Mouse (Mus musculus): Measurements from ENCODE around the gene Fam196a. TPM values are rescaled to one million over a fixed set of nuclear protein-coding genes. Genes with fewer than 3 reads are reported as not detected.

The Fam196a gene
- 2.4 and 2.7 TPM in 2 replicates for polyA plus RNA-seq (2016; fragmentation: Nextera tagmentation; extraction: Ambion mirVana)

DNA sequence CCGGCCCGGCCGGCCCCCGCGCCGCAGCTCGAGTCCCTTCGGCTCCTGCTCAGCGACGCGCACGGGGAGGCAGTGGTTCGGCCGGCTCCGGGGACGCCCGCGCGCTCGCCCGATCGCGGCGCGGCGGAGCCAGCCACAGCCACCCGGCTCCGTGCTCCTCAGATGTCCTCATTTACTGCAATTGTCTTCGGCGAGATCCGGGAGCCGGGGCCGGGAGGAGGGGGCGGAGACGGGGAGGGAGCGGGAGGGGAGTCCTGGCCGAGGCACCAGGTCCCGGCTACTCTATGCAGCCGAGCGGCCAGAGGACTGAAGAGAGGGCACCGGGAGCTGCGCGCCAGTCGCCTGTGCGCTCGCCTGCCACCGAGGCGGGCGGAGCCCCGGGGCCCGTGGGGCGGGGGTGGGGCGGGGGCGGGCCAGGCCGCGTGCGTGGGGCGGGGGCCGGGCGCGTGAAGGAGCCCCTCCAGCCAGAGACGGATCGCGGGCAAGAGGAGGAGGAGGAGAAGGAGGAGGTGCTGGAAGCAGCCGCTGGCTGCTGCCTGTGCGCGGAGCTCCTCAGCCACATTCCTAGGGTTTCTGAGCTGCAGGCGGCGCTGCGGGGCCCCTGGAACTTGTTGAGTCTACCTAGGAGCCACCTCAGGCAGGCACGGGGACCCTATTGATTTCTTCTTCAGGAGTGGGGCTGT lies at the start of gene Fam196a:
Gene Fam196a, minus strand, starts transcription at position 504 of the 683 bp plus-strand sequence.
- H3K9me3 ChIP-seq, result no peaks in the 10 kb centered on the region
- peak within 1 kb of the TSS; percentile 57 for H3K4me3 ChIP-seq
- peaks cover 47% of the 10 kb centered on the region for H3K27me3 ChIP-seq
- 0% methylated on average over 50 of the region's 71 CpGs for WGBS
- H3K9ac ChIP-seq (replicated peaks), result peak within 1 kb of the TSS; percentile 61
- H3K27ac ChIP-seq (replicated peaks), result 0 out of 2 replicates have a peak within 1 kb of the TSS, but pooled peaks have one; percentile 25
- H3K4me2 ChIP-seq (replicated peaks), result peak within 1 kb of the TSS; percentile 95
- no peaks in the 10 kb centered on the region for H3K36me3 ChIP-seq
- peak; percentile 81 for ATAC-seq (ENCODE audit: low FRiP score, low read depth)
- H3K4me1 ChIP-seq, result peaks cover 21% of the 10 kb centered on the region

DNA sequence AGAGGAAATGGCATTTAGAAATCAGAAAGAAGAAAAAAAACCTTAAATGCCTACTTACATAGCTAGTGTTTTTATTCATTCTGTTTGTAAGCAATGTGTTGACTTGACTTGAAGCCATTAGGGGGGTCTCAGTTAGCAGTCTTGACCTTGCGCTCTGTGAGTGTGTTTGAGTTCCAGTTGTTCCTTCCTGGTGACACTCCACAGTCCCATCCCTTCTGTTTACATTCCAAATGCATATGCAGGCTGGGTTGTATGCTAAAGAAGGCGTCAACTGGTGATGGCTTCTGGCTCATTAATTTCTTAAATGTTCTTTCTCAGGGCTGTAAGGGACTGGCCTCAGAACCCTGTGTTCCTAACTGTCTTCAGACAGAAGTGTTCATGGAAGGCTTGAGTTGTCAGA lies 23.4 kb upstream of the Fam196a start:
- H3K4me2 ChIP-seq (replicated peaks), result no peak overlapping the region
- no peak overlapping the region for H3K27ac ChIP-seq (replicated peaks)
- H3K36me3 ChIP-seq, result no peaks in the 10 kb centered on the region
- H3K9ac ChIP-seq (replicated peaks), result no peak overlapping the region
- H3K4me1 ChIP-seq, result no peaks in the 10 kb centered on the region
- no peak overlapping the region for H3K4me3 ChIP-seq
- no peaks in the 10 kb centered on the region for H3K27me3 ChIP-seq
- no peaks in the 10 kb centered on the region for H3K9me3 ChIP-seq
- no peak for ATAC-seq (ENCODE audit: low FRiP score, low read depth)
- WGBS, result 76% methylated on average over 2 of the region's 2 CpGs

DNA sequence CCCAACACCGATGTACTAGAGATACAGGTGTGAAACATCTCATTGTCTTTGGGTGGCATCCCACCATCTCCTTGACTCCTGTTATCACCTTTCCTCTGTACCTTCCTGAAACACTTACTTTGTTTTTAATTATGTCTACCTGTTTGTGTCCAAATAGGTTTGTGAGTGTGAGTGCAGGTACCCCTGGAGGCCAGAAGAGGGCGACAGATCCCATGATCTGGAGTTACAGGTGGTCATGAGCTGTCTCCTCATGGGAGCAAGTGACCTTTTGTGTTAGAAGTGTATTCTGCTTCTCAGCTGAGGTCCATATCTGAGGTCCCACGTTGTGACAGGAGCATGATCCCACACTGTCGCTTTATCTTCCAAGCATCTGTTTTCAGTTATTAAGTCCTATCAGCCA lies 22.6 kb upstream of the Fam196a start:
- 64% methylated on average over 4 of the region's 4 CpGs for WGBS
- no peaks in the 10 kb centered on the region for H3K4me1 ChIP-seq
- no peaks in the 10 kb centered on the region for H3K9me3 ChIP-seq
- no peak overlapping the region for H3K9ac ChIP-seq (replicated peaks)
- ATAC-seq (ENCODE audit: low FRiP score, low read depth), result no peak
- no peaks in the 10 kb centered on the region for H3K36me3 ChIP-seq
- H3K4me2 ChIP-seq (replicated peaks), result no peak overlapping the region
- no peak overlapping the region for H3K4me3 ChIP-seq
- no peak overlapping the region for H3K27ac ChIP-seq (replicated peaks)
- H3K27me3 ChIP-seq, result no peaks in the 10 kb centered on the region

DNA sequence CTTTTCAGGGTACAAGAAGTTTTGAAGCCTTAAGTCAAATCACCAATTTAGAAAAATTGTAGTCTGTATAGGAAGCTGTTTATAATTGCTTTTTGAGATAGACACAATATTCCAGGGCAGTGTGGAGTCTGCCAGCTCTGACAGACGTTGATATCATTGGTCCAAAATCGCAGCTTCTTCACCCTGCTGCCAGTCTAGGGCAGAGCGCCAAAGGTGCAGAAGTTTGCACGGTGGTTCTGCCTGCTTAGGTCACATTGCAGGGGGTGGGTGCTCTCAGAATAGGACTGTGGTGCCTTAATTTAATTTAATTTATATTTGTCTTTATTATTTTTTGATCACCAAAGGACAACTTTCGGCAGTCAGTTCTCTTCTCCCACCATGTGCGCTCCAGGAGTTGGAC lies 20.9 kb upstream of the Fam196a start:
- no peak for ATAC-seq (ENCODE audit: low FRiP score, low read depth)
- Histone ChIP-seq H3K4me2 (replicated peaks) (no peak overlapping the region), H3K27me3 (no peaks in the 10 kb centered on the region), H3K9ac (replicated peaks) (no peak overlapping the region), H3K36me3 (no peaks in the 10 kb centered on the region), H3K27ac (replicated peaks) (no peak overlapping the region), H3K4me1 (no peaks in the 10 kb centered on the region), H3K9me3 (no peaks in the 10 kb centered on the region), H3K4me3 (no peak overlapping the region)
- whole genome bisulfite sequencing, result 92% methylated on average over 6 of the region's 6 CpGs

DNA sequence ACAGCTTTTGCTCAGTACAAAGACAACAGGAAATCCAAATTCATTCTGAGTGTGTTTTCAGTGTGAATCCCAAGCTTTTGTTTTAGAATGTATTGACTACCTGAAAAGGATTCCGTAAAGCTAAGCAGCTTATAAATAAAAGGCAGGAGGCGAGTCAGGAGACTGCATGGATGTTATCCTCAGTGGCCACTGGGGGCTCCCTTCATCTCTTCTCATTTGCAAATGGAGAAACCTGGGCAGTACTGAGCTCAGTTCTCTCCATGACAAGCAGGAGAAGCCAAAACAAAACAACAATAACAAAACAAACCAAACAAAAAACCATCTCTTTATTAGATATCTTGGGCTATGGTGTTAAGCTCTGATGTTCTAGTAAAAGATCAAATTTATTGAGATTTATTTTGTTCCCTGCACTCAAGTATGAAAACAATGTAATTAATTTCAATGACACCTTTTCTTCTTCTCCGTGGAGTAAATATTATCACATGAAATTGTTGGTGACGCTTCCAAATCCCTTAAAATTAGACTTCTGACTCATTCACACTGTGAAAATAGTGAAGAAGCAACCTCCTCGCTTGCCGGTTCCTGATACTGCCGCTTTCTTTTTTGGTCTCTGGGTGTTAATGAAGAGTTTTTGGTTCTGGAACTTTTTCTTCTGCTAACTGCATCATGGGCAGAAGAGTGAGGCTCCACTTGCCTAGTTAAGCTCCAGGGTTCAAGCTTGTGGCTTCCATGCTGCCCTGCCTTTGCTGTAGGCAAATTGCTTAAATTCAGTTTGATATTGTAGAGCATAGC lies 7.9 kb upstream of the Fam196a start:
- 71% methylated on average over 7 of the region's 7 CpGs for WGBS
- Histone ChIP-seq H3K9ac (replicated peaks) (no peak overlapping the region), H3K4me2 (replicated peaks) (no peak overlapping the region), H3K27me3 (0 out of 2 replicates have a peak, but pooled peaks cover 4% of the 10 kb centered on the region), H3K9me3 (no peaks in the 10 kb centered on the region), H3K4me3 (no peak overlapping the region), H3K27ac (replicated peaks) (no peak overlapping the region), H3K36me3 (no peaks in the 10 kb centered on the region), H3K4me1 (peaks cover 3% of the 10 kb centered on the region; the same call in 1 of the 2 replicates)
- ATAC-seq (ENCODE audit: low FRiP score, low read depth), result no peak

DNA sequence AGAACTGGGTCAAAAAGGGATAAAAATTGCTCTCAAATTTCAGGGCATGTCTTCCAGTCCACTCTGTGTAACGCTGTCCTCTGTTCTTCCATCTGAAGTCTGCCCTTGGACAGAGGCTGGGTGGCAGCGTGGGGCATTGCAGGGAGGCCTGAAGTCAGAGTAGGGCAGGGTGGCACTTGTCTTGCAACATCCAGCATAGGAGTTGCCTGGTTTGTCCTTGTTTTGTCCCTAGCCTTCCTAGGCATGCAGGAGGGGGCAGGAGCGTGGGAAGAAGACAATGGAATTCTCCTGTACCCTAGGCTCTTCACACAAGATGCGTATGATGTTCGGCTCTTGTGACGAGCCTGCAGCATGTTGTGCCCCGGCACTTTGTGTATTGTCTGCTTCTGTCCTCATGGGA lies 5.5 kb upstream of the Fam196a start:
- H3K36me3 ChIP-seq, result no peaks in the 10 kb centered on the region
- peaks cover 5% of the 10 kb centered on the region; the same call in 1 of the 2 replicates for H3K4me1 ChIP-seq
- 74% methylated on average over 7 of the region's 7 CpGs for WGBS
- no peaks in the 10 kb centered on the region for H3K9me3 ChIP-seq
- H3K9ac ChIP-seq (replicated peaks), result no peak overlapping the region
- no peak for ATAC-seq (ENCODE audit: low FRiP score, low read depth)
- peaks cover 22% of the 10 kb centered on the region for H3K27me3 ChIP-seq
- H3K4me2 ChIP-seq (replicated peaks), result no peak overlapping the region
- no peak overlapping the region for H3K27ac ChIP-seq (replicated peaks)
- no peak overlapping the region for H3K4me3 ChIP-seq

DNA sequence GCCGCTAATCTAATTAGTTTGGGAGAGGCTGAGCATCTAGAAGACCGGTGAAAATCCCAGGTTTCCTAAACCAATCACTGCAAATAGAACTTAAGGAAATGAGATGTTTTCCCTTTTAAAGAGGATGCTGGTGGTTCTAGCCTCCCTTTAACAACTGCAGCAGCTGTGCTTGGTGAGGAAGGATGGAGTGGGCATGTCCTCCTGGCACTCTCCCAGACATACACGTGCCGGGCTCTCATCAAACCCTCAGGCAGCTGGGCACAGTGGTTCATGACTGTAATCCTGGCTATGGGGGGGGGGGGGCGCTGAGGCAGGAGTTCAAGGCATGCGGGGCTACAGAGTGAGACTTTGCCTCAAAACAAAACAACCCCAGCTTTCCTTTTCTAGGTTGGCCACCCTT lies 4.8 kb upstream of the Fam196a start:
- H3K9me3 ChIP-seq, result no peaks in the 10 kb centered on the region
- peaks cover 28% of the 10 kb centered on the region for H3K27me3 ChIP-seq
- H3K4me1 ChIP-seq, result peaks cover 10% of the 10 kb centered on the region; the same call in 1 of the 2 replicates
- no peak overlapping the region for H3K4me3 ChIP-seq
- ATAC-seq (ENCODE audit: low FRiP score, low read depth), result no peak
- H3K36me3 ChIP-seq, result no peaks in the 10 kb centered on the region
- H3K9ac ChIP-seq (replicated peaks), result no peak overlapping the region
- no peak overlapping the region for H3K27ac ChIP-seq (replicated peaks)
- WGBS, result 75% methylated on average over 6 of the region's 6 CpGs
- H3K4me2 ChIP-seq (replicated peaks), result no peak overlapping the region

DNA sequence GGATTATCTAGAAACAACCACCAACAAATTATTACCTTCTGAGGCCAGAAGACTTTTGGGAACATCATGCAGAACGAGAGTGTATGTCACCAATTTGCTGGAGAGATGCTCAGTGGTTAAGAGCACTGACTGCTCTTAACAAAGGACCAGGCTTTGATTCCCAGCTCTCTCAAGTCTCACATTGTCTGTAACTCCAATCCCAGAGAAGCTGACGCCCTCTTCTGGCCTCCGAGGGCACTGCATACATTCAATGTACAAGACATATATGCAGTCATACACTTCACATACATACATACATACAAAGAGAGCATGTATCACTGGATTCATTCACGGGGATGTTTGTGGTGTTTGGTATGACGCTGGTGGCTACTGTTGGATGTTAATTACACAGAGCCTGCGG lies 3.7 kb upstream of the Fam196a start:
- no peaks in the 10 kb centered on the region for H3K9me3 ChIP-seq
- H3K27ac ChIP-seq (replicated peaks), result no peak overlapping the region
- H3K4me3 ChIP-seq, result no peak overlapping the region
- peaks cover 40% of the 10 kb centered on the region for H3K27me3 ChIP-seq
- H3K36me3 ChIP-seq, result no peaks in the 10 kb centered on the region
- peaks cover 19% of the 10 kb centered on the region for H3K4me1 ChIP-seq
- WGBS, result 95% methylated on average over 6 of the region's 6 CpGs
- no peak overlapping the region for H3K4me2 ChIP-seq (replicated peaks)
- H3K9ac ChIP-seq (replicated peaks), result no peak overlapping the region
- no peak for ATAC-seq (ENCODE audit: low FRiP score, low read depth)

DNA sequence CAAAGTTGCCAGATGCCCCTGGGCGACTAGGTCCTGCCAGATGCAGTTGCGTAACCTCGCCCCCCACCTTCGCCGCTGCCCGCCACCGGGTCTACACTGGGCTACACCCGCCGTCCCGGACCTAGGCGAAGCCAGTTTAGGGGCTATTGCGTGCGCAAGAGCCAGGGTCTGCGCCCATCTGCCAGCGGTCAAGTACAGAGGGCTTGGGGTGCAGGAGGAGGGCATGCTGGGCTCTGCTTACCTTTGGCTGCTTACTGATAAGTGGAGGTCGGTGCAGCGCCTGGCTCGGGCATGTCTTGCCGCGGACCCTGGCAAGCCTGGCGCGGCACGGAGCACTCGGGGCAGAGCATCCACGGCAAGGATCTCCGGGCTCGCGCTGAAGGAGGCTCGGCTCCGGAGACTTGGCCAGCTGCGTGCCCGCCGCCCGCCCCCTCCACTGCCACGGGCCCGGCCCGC lies 731 bp downstream of the Fam196a start:
- H3K27me3 ChIP-seq, result peaks cover 47% of the 10 kb centered on the region
- H3K4me1 ChIP-seq, result peaks cover 21% of the 10 kb centered on the region

DNA sequence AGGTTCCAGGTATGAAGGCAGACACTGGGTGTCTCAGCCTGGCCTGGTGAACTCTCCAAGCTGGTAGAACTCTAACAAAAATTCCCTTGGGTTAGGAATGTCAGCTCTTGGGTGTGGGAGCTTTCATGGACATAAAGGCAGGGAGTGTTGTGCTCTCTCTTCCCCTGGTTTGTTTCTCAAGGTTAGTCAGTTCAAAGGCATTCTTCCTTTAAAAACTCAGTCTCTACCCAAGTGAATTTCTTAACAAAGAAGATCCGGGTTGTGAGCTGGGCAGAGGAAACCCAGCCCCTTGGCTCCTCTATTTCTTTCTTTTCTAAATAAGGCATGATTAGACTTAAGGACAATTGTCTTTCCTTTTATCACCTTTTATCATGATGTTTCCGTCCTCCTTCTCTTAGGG lies 6.3 kb downstream of the Fam196a start:
- H3K36me3 ChIP-seq, result no peaks in the 10 kb centered on the region
- H3K9ac ChIP-seq (replicated peaks), result no peak overlapping the region
- no peaks in the 10 kb centered on the region for H3K9me3 ChIP-seq
- H3K27ac ChIP-seq (replicated peaks), result no peak overlapping the region
- no peak overlapping the region for H3K4me2 ChIP-seq (replicated peaks)
- H3K4me3 ChIP-seq, result no peak overlapping the region
- ATAC-seq (ENCODE audit: low FRiP score, low read depth), result no peak
- peaks cover 5% of the 10 kb centered on the region; the same call in 1 of the 2 replicates for H3K4me1 ChIP-seq
- WGBS, result 66% methylated on average over 2 of the region's 2 CpGs
- H3K27me3 ChIP-seq, result peaks cover 12% of the 10 kb centered on the region

More for the DNA sequence above, 731 bp downstream of the Fam196a start:
- Histone ChIP-seq H3K9ac (replicated peaks) (peak overlapping the region; percentile 61), H3K4me3 (peak overlapping the region; percentile 57), H3K4me2 (replicated peaks) (peak overlapping the region; percentile 95), H3K27ac (replicated peaks) (0 out of 2 replicates have a peak overlapping the region, but pooled peaks have one; percentile 25), H3K36me3 (no peaks in the 10 kb centered on the region), H3K9me3 (no peaks in the 10 kb centered on the region)
- peak; percentile 65 for ATAC-seq (ENCODE audit: low FRiP score, low read depth)
- WGBS, result under 1% methylated on average over 36 of the region's 37 CpGs

DNA sequence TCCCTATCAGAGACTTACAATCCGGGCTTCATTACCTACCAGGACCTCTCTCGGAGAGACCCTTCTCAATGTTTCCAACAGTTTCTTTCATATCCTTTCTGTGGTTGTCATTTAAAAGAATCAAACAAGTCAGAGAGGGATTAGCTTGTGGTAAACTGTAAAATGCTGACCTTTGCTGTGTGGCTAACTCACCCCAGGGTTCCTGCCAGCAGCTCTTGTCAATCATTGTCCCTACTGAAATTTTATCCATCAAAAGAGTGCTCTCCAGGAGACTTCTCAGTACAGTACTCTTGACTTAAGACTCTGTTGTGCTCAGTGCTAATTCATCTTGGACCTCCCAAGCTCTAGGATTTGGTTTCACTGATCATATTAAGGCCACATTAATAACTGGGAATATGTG lies 36.2 kb downstream of the Fam196a start:
- Histone ChIP-seq H3K9me3 (no peaks in the 10 kb centered on the region), H3K4me2 (replicated peaks) (no peak overlapping the region), H3K4me1 (no peaks in the 10 kb centered on the region), H3K36me3 (no peaks in the 10 kb centered on the region), H3K9ac (replicated peaks) (no peak overlapping the region), H3K27ac (replicated peaks) (no peak overlapping the region), H3K4me3 (no peak overlapping the region), H3K27me3 (no peaks in the 10 kb centered on the region)
- no peak for ATAC-seq (ENCODE audit: low FRiP score, low read depth)
- WGBS, result 52% methylated on average over 2 of the region's 2 CpGs

DNA sequence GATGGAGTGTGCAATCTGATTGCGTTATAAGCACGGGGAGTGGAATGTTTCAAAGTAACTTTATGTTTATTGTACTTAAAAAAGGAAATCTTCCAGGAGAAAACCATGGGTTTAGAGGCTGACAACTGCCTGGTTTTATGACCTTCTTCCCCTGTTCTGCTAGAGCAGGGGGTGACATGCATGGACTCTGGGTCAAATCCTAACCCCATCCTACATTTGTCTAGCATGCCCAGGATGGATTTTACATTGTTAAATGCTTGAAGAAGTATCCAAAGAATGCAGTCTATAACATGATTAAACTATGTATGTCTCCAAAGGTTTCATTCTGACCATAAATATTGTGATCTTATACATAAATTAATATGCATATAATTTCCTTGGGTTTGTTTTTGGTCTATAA lies 38.8 kb downstream of the Fam196a start:
- no peaks in the 10 kb centered on the region for H3K4me1 ChIP-seq
- no peaks in the 10 kb centered on the region for H3K27me3 ChIP-seq
- H3K4me2 ChIP-seq (replicated peaks), result no peak overlapping the region
- ATAC-seq (ENCODE audit: low FRiP score, low read depth), result no peak
- no peak overlapping the region for H3K9ac ChIP-seq (replicated peaks)
- H3K27ac ChIP-seq (replicated peaks), result no peak overlapping the region
- H3K4me3 ChIP-seq, result no peak overlapping the region
- 92% methylated on average over 2 of the region's 2 CpGs for WGBS
- H3K9me3 ChIP-seq, result no peaks in the 10 kb centered on the region
- no peaks in the 10 kb centered on the region for H3K36me3 ChIP-seq
